Mouse (Mus musculus) gastrocnemius, adult 2 months (tissue): ENCODE data around the gene Ccdc87. TPM values are rescaled to one million over a fixed set of nuclear protein-coding genes. Genes with fewer than 3 reads are reported as not detected.
A peak's percentile ranks its signal among the peaks of the same experiment; 100 is the strongest.
"Not testable (repeated sequence)": the region's sequence is repeated elsewhere in the genome, so short reads cannot be mapped to it uniquely, and the experiment has no call there.

Experiments used
- DNase-seq: peaks from one replicate; pipeline ENCODE4 v3.0.0; 2022
- H3K27ac ChIP-seq: fragments of 200-600 bp; 2 replicates; pipeline ENCODE4 v1.8.1; 2022; ENCODE audit warnings: mild to moderate bottlenecking
- H3K4me3 ChIP-seq: fragments of 200-600 bp; 2 replicates; pipeline ENCODE4 v1.8.1; 2022; ENCODE audit warnings: mild to moderate bottlenecking, moderate library complexity
- CTCF ChIP-seq: fragments of 200-600 bp; IDR thresholded peaks from 2 replicates; pipeline ENCODE4 v1.8.1; 2022; ENCODE audit warnings: antibody characterized with exemption, mild to moderate bottlenecking, moderate library complexity
- intact Hi-C: fragments of 180-260 bp; cut with DNase I; formaldehyde crosslinking; loops from one replicate; pipeline ENCODE4 v1.15.1; 2025
- total RNA-seq, 2 experiments: library from RNA; stranded (reverse); gene quantifications; 2 replicates each; pipeline ENCODE4 v1.2.3; 2021

Gene Ccdc87
- total RNA-seq, 2 experiments from 2014 or later: not detected

- H3K4me3 ChIP-seq: peak overlapping the region; percentile 91
- H3K27ac ChIP-seq: peak overlapping the region; percentile 99
- intact Hi-C loops: loop anchor here (5.0 kb wide), 2 partner anchors 35 to 55 kb away; partner anchors contain the start of gene Rbm4b
- not testable (repeated sequence) for DNase-seq
- TF ChIP-seq CTCF: peak; percentile 38
Observed at GRCm38 (mm10) chr19:4812334-4812949, 26.7 kb upstream of the Ccdc87 start.

- Histone ChIP-seq H3K4me3 (no peak overlapping the region), H3K27ac (no peak overlapping the region)
- intact Hi-C loops: loop anchor here (5.0 kb wide), 2 partner anchors 34 to 56 kb away; partner anchors contain the start of gene Rbm4b
- no peak for DNase-seq
- peak; percentile 25 for TF ChIP-seq CTCF
Observed at GRCm38 (mm10) chr19:4813015-4813414, 26.2 kb upstream of the Ccdc87 start.

- intact Hi-C loops: no loop called here
Observed at GRCm38 (mm10) chr19:4817182-4817835, 21.9 kb upstream of the Ccdc87 start.

GRCm38 (mm10) chr19:4820678-4821303, 18.4 kb upstream of the Ccdc87 start:
- peak; percentile 42 for TF ChIP-seq CTCF
- H3K4me3 ChIP-seq: no peak overlapping the region
- peak; percentile 90 for DNase-seq
- intact Hi-C loops: no loop called here
- H3K27ac ChIP-seq: peak overlapping the region; percentile 71

More at GRCm38 (mm10) chr19:4817182-4817835, 21.9 kb upstream of the Ccdc87 start:
- no peak for TF ChIP-seq CTCF
- H3K27ac ChIP-seq: no peak overlapping the region
- no peak overlapping the region for H3K4me3 ChIP-seq
- DNase-seq: no peak

- peak overlapping the region; percentile 73 for H3K27ac ChIP-seq
- no peak for DNase-seq
- no peak for TF ChIP-seq CTCF
- intact Hi-C loops: no loop called here
- H3K4me3 ChIP-seq: peak overlapping the region; percentile 19
Observed at GRCm38 (mm10) chr19:4828444-4829114, 10.6 kb upstream of the Ccdc87 start.

- no peak for TF ChIP-seq CTCF
- DNase-seq: peak; percentile 92
- peak overlapping the region; percentile 73 for H3K27ac ChIP-seq
- H3K4me3 ChIP-seq: peak overlapping the region; percentile 19; the same call in 1 of the 2 replicates
- intact Hi-C loops: no loop called here
Observed at GRCm38 (mm10) chr19:4829156-4829555, 10.0 kb upstream of the Ccdc87 start.

GRCm38 (mm10) chr19:4833977-4834376, 5.2 kb upstream of the Ccdc87 start:
- TF ChIP-seq CTCF: no peak
- no peak overlapping the region for H3K27ac ChIP-seq
- intact Hi-C loops: no loop called here
- H3K4me3 ChIP-seq: no peak overlapping the region
- DNase-seq: peak; percentile 54

GRCm38 (mm10) chr19:4836096-4836495, 3.1 kb upstream of the Ccdc87 start:
- Histone ChIP-seq H3K27ac (peak overlapping the region; percentile 63), H3K4me3 (no peak overlapping the region)
- DNase-seq: no peak
- TF ChIP-seq CTCF: no peak
- intact Hi-C loops: no loop called here

GRCm38 (mm10) chr19:4837049-4837448, 2.1 kb upstream of the Ccdc87 start:
- DNase-seq: peak; percentile 56
- no peak overlapping the region for H3K27ac ChIP-seq
- no peak overlapping the region for H3K4me3 ChIP-seq
- TF ChIP-seq CTCF: no peak
- intact Hi-C loops: no loop called here

- intact Hi-C loops: no loop called here
- Histone ChIP-seq H3K4me3 (peak overlapping the region; percentile 76), H3K27ac (peak overlapping the region; percentile 89)
- TF ChIP-seq CTCF: no peak
- no peak for DNase-seq
Observed at GRCm38 (mm10) chr19:4838526-4839140, 533 bp upstream of the Ccdc87 start.

- intact Hi-C loops: no loop called here
Observed at GRCm38 (mm10) chr19:4840848-4841247, 1.7 kb downstream of the Ccdc87 start.

GRCm38 (mm10) chr19:4842611-4843010, 3.4 kb downstream of the Ccdc87 start:
- no peak for DNase-seq
- no peak for TF ChIP-seq CTCF
- intact Hi-C loops: no loop called here
- Histone ChIP-seq H3K27ac (no peak overlapping the region), H3K4me3 (no peak overlapping the region)

More at GRCm38 (mm10) chr19:4840848-4841247, 1.7 kb downstream of the Ccdc87 start:
- DNase-seq: no peak
- TF ChIP-seq CTCF: no peak
- no peak overlapping the region for H3K27ac ChIP-seq
- no peak overlapping the region for H3K4me3 ChIP-seq
